Mouse (Mus musculus) limb, embryonic 11.5 days (tissue): ENCODE results near the gene Tiam1. TPM values are rescaled to one million over a fixed set of nuclear protein-coding genes. Genes with fewer than 3 reads are reported as not detected.

ENCODE experiments used
- ATAC-seq: fragments of 200-750 bp; cut with Nextera tagmentation; 2 replicates; pipeline ENCODE4 v1.8.0; 2017; ENCODE audit warnings: low read depth; ENCODE audit not compliant: insufficient number of reproducible peaks, low FRiP score, low TSS enrichment
- DNase-seq: peaks from one replicate; pipeline ENCODE4 v3.0.0-alpha.2; 2015; ENCODE audit warnings: low spot score
- H3K27ac ChIP-seq: fragments of 300-500 bp; sonication (generic); replicated peaks from 2 replicates; pipeline ENCODE4 v1.5.1; 2014; ENCODE audit warnings: low read depth, mild to moderate bottlenecking, low read length
- H3K27me3 ChIP-seq: fragments of 300-500 bp; sonication (generic); 2 replicates; pipeline ENCODE4 v1.6.1; 2014; ENCODE audit warnings: mild to moderate bottlenecking, low read length, mixed read lengths; ENCODE audit not compliant: control insufficient read depth, insufficient read depth
- H3K36me3 ChIP-seq: fragments of 300-500 bp; sonication (generic); 2 replicates; pipeline ENCODE4 v1.6.1; 2014; ENCODE audit warnings: mild to moderate bottlenecking, low read length, moderate library complexity, mixed read lengths; ENCODE audit not compliant: control insufficient read depth, insufficient read depth
- H3K4me1 ChIP-seq: fragments of 300-500 bp; sonication (generic); 2 replicates; pipeline ENCODE4 v1.6.1; 2014; ENCODE audit warnings: low read length, mixed read lengths; ENCODE audit not compliant: control insufficient read depth, insufficient read depth
- H3K4me2 ChIP-seq: fragments of 300-500 bp; sonication (generic); 2 replicates; pipeline ENCODE4 v1.6.1; 2014; ENCODE audit warnings: low read depth, mild to moderate bottlenecking, moderate library complexity; ENCODE audit not compliant: severe bottlenecking
- H3K4me3 ChIP-seq: fragments of 300-500 bp; sonication (generic); 2 replicates; pipeline ENCODE4 v1.5.1; 2014; ENCODE audit warnings: low read depth, low read length
- H3K9ac ChIP-seq: fragments of 300-500 bp; sonication (generic); 2 replicates; pipeline ENCODE4 v1.6.1; 2014; ENCODE audit warnings: mild to moderate bottlenecking, low read length
- H3K9me3 ChIP-seq: fragments of 300-500 bp; sonication (generic); 2 replicates; pipeline ENCODE4 v1.6.1; 2016; ENCODE audit warnings: low read length; ENCODE audit not compliant: control insufficient read depth
- WGBS: fragments of 180-500 bp; shearing (Covaris S2); extraction: QIAGEN DNeasy Blood & Tissue Kit; methylation state at CpG from one replicate; pipeline ENCODE4 v1.1.7; 2014; 5-methylcytosine and 5-hydroxymethylcytosine counted together
- polyA plus RNA-seq: library from polyadenylated mRNA; unstranded; fragments of >200 nt; fragmentation: Nextera tagmentation; extraction: Ambion mirVana; gene quantifications from 2 replicates; pipeline ENCODE4 v1.2.1, GENCODE M21; 2014

The Tiam1 gene
- polyA plus RNA-seq, 1 experiment from 2014 or later = 53.3 TPM

DNA sequence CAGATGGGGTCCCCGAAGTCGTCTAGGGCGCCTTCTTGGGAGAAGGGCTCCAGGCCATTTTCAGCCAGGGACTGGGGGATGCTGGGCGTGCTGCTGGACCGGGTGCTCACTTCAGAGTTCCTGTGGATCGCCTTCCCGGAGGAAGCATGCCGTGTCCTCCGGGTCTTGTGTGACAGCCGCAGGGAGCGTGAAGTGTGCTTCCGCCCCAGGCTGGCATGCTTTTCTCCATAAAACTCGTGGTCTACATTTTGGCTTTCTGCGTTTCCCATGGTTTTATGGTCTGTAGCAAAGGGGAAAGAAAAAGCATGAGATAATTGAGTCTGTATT is 245.3 kb downstream of the Tiam1 start:
- DNase-seq (no peak), ATAC-seq (no peak)
- no peak overlapping the region for H3K4me2 ChIP-seq
- no peak overlapping the region for H3K4me3 ChIP-seq
- H3K27me3 ChIP-seq = no peaks in the 10 kb centered on the region
- H3K9ac ChIP-seq = no peak overlapping the region
- H3K4me1 ChIP-seq = peaks cover 3% of the 10 kb centered on the region; the same call in 1 of the 2 replicates
- peaks cover 2% of the 10 kb centered on the region for H3K36me3 ChIP-seq
- H3K27ac ChIP-seq = no peak overlapping the region
- 90% methylated on average over 14 of the region's 14 CpGs for WGBS
- no peaks in the 10 kb centered on the region for H3K9me3 ChIP-seq

DNA sequence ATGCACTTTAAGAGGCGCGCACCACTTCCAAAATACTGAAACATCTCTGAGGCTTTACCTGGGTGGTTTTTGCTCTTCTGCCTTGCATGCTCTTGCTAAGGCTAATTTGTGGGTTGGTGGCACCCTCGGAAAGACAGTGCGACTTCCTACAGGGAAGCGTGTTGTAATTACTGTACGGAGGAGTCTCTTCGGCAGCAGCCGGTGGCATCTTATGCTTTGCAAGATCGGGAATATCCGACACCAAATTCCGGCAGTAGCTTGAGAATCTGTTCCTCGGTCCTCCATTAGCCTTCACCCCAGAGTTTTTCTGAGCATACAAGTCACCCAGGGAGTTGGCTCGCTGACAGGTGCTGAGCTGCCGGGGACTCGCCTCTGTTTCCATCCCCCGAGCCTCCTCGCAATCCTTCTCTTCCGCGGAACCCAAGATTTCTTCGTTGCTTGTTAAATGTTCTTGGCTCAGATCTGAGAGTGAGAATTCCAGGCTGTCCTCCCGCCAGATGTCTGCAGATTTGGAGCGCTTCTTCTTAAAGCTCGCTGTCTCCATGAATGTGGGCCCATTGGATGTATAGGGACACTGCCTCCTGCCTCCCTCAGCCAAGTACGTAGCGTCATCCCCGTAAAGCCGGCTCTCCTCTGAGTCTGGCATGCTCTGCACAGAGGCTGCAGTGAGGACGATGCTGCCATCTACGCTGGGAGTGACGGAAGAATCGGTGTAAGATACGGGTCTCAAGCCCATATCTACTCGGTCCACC is 245.8 kb downstream of the Tiam1 start:
- ATAC-seq = no peak
- Histone ChIP-seq H3K27ac (no peak overlapping the region), H3K9me3 (no peaks in the 10 kb centered on the region), H3K4me2 (no peak overlapping the region), H3K9ac (no peak overlapping the region), H3K36me3 (peaks cover 2% of the 10 kb centered on the region), H3K27me3 (no peaks in the 10 kb centered on the region), H3K4me3 (no peak overlapping the region), H3K4me1 (peaks cover 3% of the 10 kb centered on the region; the same call in 1 of the 2 replicates)
- no peak for DNase-seq
- WGBS = 91% methylated on average over 33 of the region's 33 CpGs

DNA sequence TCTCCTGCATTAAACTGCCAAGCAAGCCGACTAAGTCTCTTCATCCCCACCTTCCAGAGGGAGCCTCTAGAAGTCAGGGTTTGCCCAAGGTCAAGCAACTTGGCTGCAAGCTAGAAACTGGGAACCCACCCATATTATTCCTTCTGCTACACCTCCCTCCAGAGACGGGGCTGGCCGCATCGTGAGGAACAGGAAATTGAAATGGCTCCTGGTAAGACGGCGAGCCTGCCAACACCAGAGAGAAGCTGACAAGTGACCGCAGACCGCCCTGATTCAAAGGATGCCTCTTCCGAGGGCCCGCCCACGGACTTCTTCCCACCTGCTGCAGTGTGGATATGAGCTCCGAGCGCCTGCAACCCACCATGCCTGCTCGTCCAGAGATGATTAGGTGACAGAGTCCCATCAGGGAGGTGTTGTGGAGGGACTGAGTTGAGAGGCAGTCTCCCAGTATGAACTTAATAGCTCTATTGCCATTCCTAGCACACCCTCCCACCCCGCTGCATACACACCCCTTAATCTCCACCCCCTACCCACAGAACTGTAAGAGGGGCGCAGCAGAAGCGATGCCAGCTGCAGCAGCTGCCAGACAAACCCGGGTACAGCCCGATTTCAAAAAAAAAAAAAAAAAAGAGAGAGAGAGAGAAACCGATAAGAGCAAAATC is 246.6 kb downstream of the Tiam1 start:
- Histone ChIP-seq H3K9me3 (no peaks in the 10 kb centered on the region), H3K4me2 (no peak overlapping the region), H3K9ac (no peak overlapping the region), H3K36me3 (peaks cover 2% of the 10 kb centered on the region), H3K4me3 (no peak overlapping the region), H3K27ac (no peak overlapping the region), H3K4me1 (peaks cover 3% of the 10 kb centered on the region; the same call in 1 of the 2 replicates), H3K27me3 (no peaks in the 10 kb centered on the region)
- 82% methylated on average over 20 of the region's 20 CpGs for WGBS
- no peak for DNase-seq
- ATAC-seq = no peak

DNA sequence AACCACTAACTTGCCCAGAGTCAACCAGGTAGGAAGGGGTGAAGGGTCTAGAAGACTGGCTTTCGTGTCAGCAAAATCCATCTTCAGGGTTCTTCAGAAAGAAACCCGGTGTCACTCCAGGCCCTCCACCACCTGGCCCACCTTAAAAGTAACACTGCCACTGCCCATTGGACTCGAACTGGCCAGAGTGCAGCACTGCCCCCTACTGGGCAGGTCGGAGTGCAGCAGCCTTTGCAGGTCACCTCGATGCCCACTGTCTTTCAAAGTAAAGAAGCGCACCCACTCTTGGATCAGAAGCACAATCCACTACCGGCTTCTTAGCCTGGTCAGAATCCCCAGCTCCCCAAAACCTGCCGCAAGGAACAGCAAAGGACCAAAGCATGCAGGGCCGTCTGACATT is 247.2 kb downstream of the Tiam1 start:
- WGBS = 82% methylated on average over 9 of the region's 9 CpGs
- Histone ChIP-seq H3K27me3 (no peaks in the 10 kb centered on the region), H3K4me2 (no peak overlapping the region), H3K4me3 (no peak overlapping the region), H3K4me1 (peaks cover 3% of the 10 kb centered on the region; the same call in 1 of the 2 replicates), H3K9ac (no peak overlapping the region), H3K36me3 (peaks cover 2% of the 10 kb centered on the region), H3K27ac (no peak overlapping the region), H3K9me3 (no peaks in the 10 kb centered on the region)
- ATAC-seq = no peak
- no peak for DNase-seq

DNA sequence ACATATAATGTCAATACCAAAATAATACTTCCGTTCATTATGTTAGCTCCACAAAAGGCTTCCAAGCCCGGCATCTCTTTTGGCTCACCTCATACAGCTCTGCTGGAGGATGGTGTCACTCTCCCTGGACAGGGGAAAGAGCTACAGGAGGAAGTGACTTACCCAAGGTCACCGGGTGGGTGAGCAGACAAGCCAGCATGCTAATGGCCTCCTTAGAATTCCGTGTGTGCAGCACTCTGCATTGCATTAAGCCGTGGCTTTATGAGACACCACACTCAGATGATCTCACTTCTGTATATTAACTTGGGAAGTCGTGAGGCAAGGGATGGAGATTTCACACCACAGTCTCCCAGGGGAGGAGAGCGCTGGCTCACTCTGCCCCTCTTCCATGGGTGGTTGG is 248.3 kb downstream of the Tiam1 start:
- WGBS = 90% methylated on average over 7 of the region's 7 CpGs
- ATAC-seq (no peak), DNase-seq (no peak)
- Histone ChIP-seq H3K36me3 (peaks cover 2% of the 10 kb centered on the region), H3K4me2 (no peak overlapping the region), H3K27me3 (no peaks in the 10 kb centered on the region), H3K9me3 (no peaks in the 10 kb centered on the region), H3K9ac (no peak overlapping the region), H3K4me3 (no peak overlapping the region), H3K4me1 (peaks cover 5% of the 10 kb centered on the region; the same call in 1 of the 2 replicates), H3K27ac (no peak overlapping the region)

DNA sequence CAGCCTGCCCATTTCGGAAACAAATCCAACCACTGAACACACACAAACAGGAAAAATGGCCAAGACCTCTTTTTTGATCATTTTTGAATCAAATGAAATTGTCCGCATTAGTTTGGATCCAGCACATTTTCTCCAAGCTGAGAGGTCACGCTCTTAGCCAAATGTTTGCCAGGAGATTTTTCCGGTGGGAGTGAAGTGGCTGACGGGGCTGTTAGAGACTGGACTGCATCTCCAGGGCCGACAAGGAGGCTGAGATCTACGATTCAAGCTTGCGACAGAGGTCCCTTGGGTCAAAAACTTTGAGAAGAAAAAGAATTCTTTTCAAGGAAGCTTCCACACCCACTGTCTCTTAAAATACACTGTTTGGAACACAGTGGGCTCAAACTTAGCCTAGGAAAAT is 248.8 kb downstream of the Tiam1 start:
- ATAC-seq = no peak
- Histone ChIP-seq H3K27me3 (no peaks in the 10 kb centered on the region), H3K9ac (no peak overlapping the region), H3K27ac (no peak overlapping the region), H3K4me3 (no peak overlapping the region), H3K4me1 (peaks cover 5% of the 10 kb centered on the region; the same call in 1 of the 2 replicates), H3K36me3 (peaks cover 2% of the 10 kb centered on the region), H3K9me3 (no peaks in the 10 kb centered on the region), H3K4me2 (no peak overlapping the region)
- no peak for DNase-seq
- WGBS = 82% methylated on average over 8 of the region's 8 CpGs

DNA sequence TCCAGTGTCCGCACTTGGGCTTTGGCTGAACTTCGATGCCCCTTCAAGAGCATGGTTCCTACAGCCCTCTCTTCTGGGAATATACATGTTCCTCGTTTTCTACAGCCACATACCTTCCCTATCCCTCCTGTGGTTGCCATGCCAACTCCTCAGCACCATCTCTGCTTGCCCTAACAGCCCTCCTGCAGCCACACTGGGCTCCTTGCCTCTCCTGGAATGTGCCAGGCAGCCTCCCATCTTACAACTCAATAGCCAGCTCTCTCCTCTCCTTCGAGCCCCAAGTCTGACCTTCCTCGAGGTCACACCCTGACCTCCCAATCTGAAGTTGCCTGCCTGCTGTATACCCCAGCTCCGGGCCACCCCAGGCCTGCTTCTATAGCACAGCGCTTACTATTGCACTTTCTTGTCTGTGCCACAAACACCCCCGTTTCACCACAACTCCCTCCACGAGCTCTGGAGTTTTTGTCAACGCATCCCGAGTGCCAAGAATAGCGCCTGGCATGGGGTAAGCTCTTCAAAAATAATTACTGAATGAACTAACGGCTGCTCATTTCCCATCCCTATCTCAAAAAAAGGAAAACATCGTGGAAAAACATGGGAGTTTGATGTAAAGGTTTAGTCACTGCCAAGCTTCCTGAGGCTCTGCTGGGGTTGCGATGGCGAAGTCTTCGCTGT is 252.9 kb downstream of the Tiam1 start:
- WGBS = 83% methylated on average over 17 of the region's 17 CpGs
- no peaks in the 10 kb centered on the region for H3K27me3 ChIP-seq

DNA sequence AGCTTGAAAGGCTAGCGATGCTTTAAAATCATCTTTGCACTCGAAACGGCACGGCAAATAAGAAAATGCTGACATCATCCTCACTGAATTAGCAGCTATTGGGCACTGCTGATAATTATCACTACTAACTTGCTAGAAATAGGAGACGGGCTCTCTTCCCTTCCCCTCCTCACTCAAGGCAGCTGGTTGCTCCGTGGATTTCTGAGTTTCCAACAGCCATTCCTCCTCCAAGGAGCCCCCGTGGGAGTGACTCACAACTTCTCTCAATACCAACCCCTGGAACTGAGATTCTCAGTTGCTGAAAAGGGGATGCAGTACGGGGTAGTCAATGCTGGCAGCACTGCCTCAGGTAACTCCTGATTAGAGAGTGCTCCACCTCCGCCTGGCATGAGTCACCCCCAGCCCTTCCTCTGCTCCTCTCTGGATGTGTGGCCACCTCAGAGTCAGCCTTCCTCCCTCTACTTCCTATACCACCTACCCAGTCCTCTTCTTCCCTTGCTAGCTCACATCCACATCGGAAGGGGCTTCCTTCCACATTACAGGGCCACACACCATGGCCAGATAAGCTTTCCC is 253.6 kb downstream of the Tiam1 start:
- Histone ChIP-seq H3K4me1 (0 out of 2 replicates have a peak, but pooled peaks cover 7% of the 10 kb centered on the region), H3K27me3 (no peaks in the 10 kb centered on the region), H3K4me3 (no peak overlapping the region), H3K9ac (no peak overlapping the region), H3K4me2 (no peak overlapping the region), H3K9me3 (no peaks in the 10 kb centered on the region), H3K36me3 (no peaks in the 10 kb centered on the region; the same call in 1 of the 2 replicates), H3K27ac (no peak overlapping the region)
- ATAC-seq (no peak), DNase-seq (no peak)
- 89% methylated on average over 10 of the region's 10 CpGs for WGBS

More for the DNA sequence above, 252.9 kb downstream of the Tiam1 start:
- ATAC-seq = no peak
- Histone ChIP-seq H3K4me3 (no peak overlapping the region), H3K9me3 (no peaks in the 10 kb centered on the region), H3K36me3 (no peaks in the 10 kb centered on the region; the same call in 1 of the 2 replicates), H3K4me1 (0 out of 2 replicates have a peak, but pooled peaks cover 5% of the 10 kb centered on the region), H3K27ac (no peak overlapping the region), H3K4me2 (no peak overlapping the region), H3K9ac (no peak overlapping the region)
- no peak for DNase-seq
